Mouse (Mus musculus): ENCODE measurements around the gene Fau. TPM values are rescaled to one million over a fixed set of nuclear protein-coding genes. Genes with fewer than 3 reads are reported as not detected.
A peak's percentile ranks its signal among the peaks of the same experiment; 100 is the strongest.

Fau gene
- total RNA-seq, 2 experiments from 2014 or later = 425 to 500 TPM

DNA sequence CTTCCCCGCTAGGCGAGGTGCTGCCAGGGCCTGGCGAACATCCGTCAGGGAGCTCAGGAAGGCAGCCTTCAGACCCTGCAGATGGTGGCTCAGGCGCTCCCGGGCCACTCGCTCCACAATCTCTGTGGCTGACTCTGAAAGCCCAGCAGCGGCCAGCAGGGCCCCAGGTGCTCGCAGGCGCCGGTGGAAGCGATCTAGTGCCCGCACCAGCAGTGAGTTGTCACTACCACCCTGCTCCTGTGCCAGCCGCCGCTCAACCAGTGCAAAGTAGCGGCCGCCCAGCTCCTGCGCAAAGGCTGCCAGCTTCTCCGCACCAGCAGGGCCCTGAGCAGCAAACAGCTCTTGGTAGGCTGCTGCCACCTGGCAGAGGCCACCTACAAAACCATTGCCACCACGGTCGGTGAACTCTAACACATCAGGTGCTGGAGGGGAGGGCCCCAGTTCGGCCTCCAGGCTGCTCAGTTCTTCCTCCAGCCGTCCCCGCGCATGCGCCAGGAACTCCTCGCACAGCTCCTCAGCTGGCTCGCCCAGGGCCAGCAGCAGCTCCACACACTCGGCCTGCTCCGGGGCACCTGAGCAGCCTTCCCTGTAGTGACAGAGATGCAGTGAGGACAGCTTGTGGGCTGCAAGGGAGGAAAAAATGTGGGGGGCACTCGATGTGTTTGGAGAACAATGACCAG is 13.1 kb downstream of the Fau start:
- DNase-seq (ENCODE audit: low spot score) = no peak

DNA sequence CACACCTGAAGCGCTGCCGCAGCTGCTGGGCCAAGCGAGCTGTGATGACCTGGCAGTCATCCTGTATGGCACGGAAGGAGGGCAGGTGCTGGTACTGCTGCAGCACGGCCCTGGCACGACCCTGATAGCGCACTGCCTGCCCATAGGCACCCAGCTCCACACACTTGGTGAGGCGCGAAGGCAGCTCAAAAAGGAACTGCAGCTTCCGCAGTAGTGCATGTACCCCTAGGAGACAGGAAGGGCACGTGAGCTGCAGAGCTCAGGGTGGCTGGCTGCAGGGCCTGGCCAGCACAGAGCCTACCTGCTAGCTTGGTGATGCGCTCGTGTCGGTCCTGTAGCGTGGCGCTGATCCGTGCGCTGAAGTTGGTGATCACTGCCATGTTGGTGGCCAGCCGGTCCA is 13.6 kb downstream of the Fau start:
- DNase-seq (ENCODE audit: low spot score) = no peak

DNA sequence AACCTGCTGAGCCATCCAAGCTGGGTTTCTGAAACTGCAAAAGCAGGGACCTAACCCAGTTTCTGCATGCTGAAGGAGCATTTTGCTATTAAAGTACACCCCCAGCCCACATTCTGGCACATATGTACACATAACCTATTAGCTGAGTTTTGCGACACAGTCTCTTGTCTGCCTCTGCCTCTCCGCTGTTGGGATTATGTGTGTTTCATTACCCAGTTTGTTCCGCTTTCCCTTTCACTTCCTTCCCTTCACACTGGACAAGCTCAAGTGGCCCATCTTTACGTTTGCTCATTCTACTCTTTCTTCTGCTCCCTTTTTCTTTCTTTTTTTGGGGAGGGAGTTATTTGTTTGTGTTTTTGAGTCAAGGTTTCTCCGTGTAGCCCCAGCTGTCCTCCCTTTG is 16.2 kb downstream of the Fau start:
- DNase-seq (ENCODE audit: low spot score) = no peak

DNA sequence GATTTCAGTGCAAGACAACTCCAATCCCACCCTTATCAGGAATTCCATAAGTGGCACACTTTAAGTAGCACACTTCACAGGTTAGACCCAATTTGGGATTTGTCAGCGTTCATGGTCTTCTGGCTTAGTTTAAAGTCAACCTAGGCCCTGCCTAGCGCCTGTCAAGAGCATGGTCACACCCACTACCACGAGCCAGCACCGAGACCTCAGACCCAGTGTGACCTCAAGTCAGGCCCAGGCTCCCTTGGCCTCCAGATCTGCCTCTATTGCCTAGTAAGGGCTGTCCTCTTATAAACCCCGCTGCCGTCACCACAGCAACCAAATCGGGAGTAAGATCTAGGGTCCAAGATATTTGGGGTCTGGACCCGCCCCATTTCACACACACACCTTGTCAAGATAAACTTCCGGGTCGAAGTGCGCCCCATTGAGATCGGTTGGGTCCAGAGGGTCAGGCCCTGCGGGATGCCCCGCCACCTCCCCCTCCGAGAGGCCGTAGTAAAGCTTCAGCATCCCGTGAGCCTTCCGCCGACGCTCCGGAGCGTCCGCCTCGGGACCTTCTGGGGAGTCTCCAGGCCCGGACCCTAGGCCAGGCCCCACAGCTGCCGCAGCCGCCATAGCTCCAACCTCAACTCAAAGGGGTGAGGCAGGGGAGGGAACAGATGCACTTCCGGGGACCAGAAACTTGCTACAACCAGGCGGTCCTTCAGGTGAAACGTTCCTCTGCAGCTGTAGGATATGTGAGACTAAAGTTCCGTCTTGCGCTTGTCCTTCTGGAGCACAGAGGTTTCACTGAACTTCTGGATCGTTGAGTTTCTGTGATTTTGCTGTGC is 19.1 kb downstream of the Fau start, which contains the start of gene Vps51:
TSS of gene Vps51 (minus strand) at position 668 of the 830 bp plus-strand sequence.
- DNase-seq (ENCODE audit: low spot score) = peak; percentile 90

DNA sequence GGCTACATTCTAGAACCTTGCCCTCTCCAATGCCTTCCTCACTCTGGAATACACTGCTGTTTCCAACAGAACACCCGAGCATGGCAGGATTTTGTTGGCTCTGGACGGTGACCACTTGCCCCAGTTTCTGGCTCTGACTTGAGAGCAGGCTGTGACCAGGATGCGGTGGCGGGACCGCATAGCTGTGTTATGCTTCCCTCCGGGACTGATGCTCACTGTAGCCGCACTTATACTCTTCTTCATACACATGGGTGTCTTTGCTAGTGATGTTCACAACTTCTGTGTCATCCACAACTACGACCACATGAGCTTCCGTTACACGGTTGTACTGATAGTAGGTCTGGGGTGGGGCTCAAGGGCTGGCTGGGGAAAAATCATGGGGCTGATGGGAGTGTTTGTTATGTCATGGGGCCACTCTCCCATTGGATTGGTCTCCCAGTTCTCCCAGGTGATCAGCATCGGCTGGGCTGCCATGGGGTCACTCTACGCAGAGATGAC is 22.4 kb downstream of the Fau start, which contains the start of gene Tmem262:
TSS of gene Tmem262 (plus strand) at position 51 of the 498 bp plus-strand sequence.
- DNase-seq (ENCODE audit: low spot score) = no peak

DNA sequence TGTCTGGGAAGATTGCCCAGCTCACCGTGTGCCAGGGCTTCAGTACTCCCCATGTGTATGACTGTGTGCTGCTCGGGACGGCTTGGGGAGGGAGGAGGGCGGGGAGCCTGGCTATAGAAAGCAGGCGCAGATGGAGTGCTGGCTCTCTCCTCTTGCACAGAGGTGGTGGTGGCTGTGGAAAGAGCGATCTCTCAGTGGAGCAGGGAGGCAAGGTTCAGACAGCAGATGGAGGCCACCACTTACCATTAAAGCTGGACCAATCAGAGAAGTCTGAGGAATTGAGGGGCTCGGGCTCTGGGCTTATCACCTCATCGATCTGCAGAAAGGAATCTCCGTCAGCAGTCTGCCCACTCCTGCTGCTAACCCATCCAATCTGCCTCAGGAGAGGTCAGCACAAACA is 24.5 kb downstream of the Fau start, which contains the start of gene Gm28374:
TSS of gene Gm28374 (minus strand) at position 101 of the 400 bp plus-strand sequence.
- DNase-seq (ENCODE audit: low spot score) = no peak

DNA sequence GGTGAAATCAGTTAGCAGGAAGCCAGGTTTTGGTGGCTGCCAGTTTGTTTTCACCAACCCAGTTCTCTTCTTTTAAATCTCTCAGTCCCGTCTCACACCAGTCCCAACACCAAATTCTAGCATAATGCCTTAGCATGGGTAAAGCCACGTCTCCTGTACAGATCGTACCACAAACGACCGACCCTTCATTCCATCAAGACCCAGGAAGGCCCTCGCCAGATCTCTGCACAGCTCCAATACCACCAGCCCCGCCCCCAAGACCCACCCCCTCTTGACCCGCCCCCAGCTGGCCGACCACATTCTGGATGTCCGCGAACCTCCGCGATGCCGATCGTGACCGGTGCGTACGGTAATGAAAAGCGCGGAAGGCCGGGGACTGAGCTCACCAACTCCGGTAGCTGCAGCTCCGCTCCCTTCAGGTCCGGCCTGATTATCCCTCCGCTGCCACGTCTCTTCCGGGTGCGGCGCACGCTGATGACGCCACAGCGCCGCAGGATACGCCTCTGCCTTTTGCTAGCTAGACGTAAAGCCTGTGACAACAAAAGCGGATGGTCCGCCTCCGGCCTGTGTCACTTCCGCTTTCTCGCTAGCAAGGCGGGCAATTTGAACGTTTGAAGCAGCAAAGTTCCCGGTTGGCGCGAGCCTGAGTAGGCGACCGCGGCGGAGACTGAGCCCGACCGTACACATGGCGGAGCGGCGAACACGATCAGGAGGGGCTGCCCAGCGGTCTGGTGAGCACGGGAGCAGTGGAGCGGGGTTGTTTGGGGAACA is 27.0 kb downstream of the Fau start, which contains the start of the genes Zfpl1 and Cdca5:
TSS of gene Zfpl1 (minus strand) at position 479 of the 771 bp plus-strand sequence.
TSS of gene Cdca5 (plus strand) at position 506 of the 771 bp plus-strand sequence.
- DNase-seq (ENCODE audit: low spot score) = peak; percentile 96

DNA sequence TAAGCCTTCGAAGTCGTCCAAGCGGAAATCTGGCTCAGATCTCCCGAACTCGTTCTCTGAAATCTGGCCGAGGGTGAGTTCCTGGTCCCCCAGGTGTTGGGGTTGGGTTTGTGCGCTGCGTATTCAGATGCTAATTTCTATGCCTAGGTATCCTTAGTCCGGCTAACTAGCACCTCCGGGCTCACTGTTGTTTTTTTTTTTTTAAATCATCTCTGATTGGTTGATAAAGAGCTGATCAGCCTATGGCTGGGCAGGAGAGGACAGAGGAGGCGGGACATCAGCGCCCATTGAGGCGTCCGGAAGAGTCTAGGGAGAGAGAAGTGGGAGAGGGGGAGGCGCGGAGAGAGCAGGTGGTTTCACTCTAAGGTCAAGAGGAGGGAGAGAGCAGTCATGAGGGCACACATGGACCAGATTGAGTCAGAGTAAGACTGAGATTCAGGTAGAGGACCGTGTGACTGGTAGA is 27.8 kb downstream of the Fau start:
- DNase-seq (ENCODE audit: low spot score) = no peak

DNA sequence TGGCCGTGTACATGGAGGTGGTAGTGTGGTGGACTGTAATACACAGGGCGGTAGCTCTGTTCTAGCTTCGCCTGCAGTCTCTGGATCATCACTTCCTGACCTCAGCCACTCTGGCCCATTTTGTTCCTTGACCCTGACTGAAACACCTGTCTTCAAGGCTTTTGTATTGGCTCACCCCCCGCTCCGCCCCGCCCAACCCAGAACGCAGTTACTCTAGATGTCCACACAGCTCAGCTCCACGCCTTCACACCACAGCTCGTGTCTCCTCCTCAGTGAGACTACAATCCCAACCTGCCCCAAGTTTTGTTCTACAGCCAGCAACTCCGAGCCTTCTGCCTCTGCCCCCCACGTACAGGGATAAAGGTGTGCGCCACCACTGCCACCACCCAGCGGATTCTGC is 31.2 kb downstream of the Fau start:
- DNase-seq (ENCODE audit: low spot score) = no peak

DNA sequence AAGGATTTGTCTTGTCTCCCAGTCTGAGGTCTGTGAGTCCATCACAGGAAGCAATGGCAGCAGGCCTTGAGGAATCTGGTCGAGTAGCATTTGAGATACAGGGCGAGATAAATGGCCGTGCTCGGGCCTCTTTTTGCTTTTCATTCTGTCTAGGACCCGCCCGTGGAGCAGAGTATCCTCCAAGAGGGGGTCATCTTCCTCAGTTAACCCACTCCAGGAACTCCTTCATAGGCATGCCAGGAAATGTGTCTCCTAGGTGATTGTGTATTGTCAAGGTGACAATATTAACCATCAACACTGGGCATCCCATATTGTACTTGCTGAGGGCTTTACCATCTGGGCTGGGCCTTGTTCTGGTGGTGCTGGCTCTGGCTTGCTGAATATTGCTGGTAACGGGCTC is 36.5 kb downstream of the Fau start, which contains the start of gene AC131692.1:
TSS of gene AC131692.1 (plus strand) at position 301 of the 400 bp plus-strand sequence.
- DNase-seq (ENCODE audit: low spot score) = no peak

DNA sequence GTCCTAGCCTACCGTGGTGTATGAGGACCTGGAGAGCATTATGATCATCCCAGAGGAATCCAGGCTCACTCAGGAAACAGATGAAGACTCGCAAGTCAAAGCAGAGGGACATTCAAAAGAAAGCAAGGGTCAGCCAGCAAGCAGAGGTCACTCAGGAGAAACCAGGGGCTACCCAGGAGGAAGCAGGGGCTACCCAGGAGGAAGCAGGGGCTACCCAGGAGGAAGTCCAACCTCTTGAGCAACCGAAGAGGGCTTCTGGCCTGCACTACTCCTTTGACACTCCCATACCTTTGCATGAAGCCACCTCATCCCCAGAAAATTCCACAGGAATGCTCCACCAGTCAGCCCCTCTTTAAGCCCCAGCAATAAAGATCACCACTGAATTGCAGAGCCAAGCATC is 40.2 kb downstream of the Fau start:
- no peak for DNase-seq (ENCODE audit: low spot score)

DNA sequence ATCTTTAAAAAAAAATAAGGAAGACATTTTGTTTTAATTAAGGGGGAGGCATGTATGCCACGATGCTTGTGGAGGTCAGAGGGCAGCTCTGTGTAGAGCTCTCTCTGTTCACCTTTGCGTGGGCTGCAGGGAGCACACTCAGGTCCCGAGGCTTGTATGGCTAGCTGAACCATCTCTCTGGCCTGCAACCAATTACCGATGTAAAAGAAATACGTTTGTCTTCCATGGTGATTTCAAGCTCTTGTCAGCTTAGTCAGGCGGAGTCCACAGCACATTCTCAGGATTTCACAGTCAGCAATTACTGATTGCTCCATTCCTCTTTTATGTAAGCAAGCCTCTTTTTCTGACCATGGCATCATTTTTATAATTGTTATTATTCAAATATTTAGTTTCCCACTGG is 43.5 kb downstream of the Fau start:
- DNase-seq (ENCODE audit: low spot score) = no peak

DNA sequence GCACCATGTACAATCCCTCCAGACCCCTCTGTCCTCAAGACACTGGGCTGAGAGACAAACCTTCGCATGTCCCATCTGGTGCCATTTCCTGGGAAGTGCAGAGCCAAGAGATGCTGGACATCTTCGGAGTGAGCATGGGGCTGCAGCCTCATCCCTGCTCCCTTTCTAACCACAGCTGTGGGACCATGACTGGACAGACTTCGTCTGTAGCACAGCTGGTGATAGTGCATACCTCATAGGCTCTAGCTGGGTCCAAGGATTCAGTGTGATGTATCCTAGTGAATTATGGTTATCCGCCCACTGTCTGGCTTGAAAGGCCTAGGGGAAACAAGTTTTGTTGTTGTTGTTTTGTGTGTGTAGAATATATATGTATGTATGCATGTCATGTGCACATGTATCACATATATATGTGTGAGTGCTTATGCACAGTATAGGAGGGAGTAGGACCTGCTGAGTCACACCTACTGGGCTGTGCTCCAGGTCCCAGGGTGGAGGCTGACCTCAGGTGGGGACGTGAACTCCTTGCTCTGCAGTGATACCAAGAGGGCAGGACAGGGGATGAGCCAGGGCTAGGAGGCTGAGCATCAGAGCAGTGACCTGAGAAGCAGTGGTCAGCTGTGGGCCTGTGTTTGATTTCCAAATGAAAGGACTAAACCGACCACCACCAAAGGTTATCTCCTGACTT is 44.7 kb downstream of the Fau start:
- DNase-seq (ENCODE audit: low spot score) = no peak

DNA sequence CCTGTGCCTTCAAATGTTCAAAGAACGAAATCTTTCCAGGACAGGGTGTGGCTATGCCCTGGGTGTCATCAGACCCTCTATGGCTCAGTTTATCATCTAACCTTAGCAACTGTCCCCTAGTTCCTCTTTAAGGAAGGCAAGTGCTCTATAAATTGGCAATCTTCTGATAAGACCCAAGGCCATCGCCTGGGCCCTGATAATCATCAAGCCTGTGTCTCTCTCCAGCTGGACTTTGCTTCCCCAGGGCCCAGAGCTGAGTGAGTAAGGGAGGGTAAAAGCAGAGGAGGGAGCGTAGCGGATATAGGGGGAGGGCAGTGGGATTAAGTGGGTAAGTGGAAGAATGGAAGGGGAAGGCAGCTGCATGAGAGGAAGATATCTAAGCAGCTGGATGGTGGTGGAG is 46.8 kb downstream of the Fau start:
- DNase-seq (ENCODE audit: low spot score) = no peak

DNA sequence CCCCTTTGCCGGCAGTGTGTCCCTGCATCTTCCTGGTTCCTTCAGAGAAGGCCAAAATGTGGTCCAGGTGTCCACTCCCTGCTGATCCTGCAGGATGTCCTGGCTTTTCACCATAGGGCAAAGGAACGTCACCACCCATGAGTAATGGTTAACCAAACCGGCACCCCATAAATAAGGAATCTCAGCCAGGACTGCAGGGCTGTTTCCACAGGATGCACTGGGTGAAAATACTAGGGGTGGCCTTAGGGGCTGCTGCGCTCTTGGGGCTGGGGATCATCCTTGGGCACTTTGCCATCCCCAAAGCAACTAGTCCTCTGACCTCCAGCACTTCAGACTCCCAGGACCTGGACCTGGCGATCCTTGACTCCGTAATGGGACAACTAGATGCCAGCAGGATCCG is 47.9 kb downstream of the Fau start, which contains the start of gene Naaladl1:
TSS of gene Naaladl1 (plus strand) at position 197 of the 400 bp plus-strand sequence.
- DNase-seq (ENCODE audit: low spot score) = no peak

Small RNA genes within 50 kb of the gene (microRNA-seq; reads per million reads assigned to microRNA genes)
- 5.1 reads per million, percentile 10 among the genes with 10 or more reads in this experiment for gene Mir6988

Other genes starting within 250 kb of the Fau start
- gene Frmd8, start 182.6 kb upstream of the Fau start, total RNA-seq (2021) = 1 to 10 TPM; 2.9 to 3.2 TPM
- under 1 TPM; 0.59 to 0.90 TPM for gene Slc25a45, start 180.0 kb upstream of the Fau start, total RNA-seq (2021)
- under 1 TPM; 0.21 TPM for gene Tigd3, start 163.7 kb upstream of the Fau start, total RNA-seq (2021)
- gene Dpf2, start 144.8 kb upstream of the Fau start, total RNA-seq (2021) = 10 to 100 TPM; 76.3 to 85.1 TPM
- 10 to 100 TPM in 1 of 2 experiments, 1 to 10 TPM in 1; 8.9 to 11.2 TPM for gene Cdc42ep2, start 133.0 kb upstream of the Fau start, total RNA-seq (2021)
- 1 to 10 TPM; 6.2 to 8.7 TPM for gene Pola2, start 93.6 kb upstream of the Fau start, total RNA-seq (2021)
- not detected for gene Slc22a20, start 71.7 kb upstream of the Fau start, total RNA-seq (2021)
- gene Capn1, start 41.9 kb upstream of the Fau start, total RNA-seq (2021) = 10 to 100 TPM; 89.8 to 91.1 TPM
- 10 to 100 TPM; 18.4 to 20.5 TPM for gene Syvn1, start 11.3 kb upstream of the Fau start, total RNA-seq (2021)
- gene Mrpl49, start 59 bp upstream of the Fau start, total RNA-seq (2021) = 10 to 100 TPM; 27.5 to 29.3 TPM
- 10 to 100 TPM in 1 of 2 experiments, 1 to 10 TPM in 1; 9.5 to 10.2 TPM for gene Znhit2, start 3.3 kb downstream of the Fau start, total RNA-seq (2021)
- 1 to 10 TPM; 5.9 to 6.2 TPM for gene Tm7sf2, start 10.5 kb downstream of the Fau start, total RNA-seq (2021)
- 10 to 100 TPM; 17.5 to 23.8 TPM for gene Vps51, start 19.4 kb downstream of the Fau start, total RNA-seq (2021)
- not detected for gene Tmem262, start 22.2 kb downstream of the Fau start, total RNA-seq (2021)
- gene Gm28374, start 24.4 kb downstream of the Fau start, total RNA-seq (2021) = not detected
- gene Zfpl1, start 27.1 kb downstream of the Fau start, total RNA-seq (2021) = 10 to 100 TPM; 13.5 to 14.8 TPM
- not detected for gene Cdca5, start 27.1 kb downstream of the Fau start, total RNA-seq (2021)
- gene AC131692.1, start 36.6 kb downstream of the Fau start, total RNA-seq (2021) = not detected
- gene Naaladl1, start 47.9 kb downstream of the Fau start, total RNA-seq (2021) = not detected
- 1 to 10 TPM; 8.6 to 9.7 TPM for gene Sac3d1, start 60.8 kb downstream of the Fau start, total RNA-seq (2021)
- 10 to 100 TPM in 1 of 2 experiments, 1 to 10 TPM in 1; 9.7 to 10.9 TPM for gene Snx15, start 70.5 kb downstream of the Fau start, total RNA-seq (2021)
- under 1 TPM; 0.37 to 0.43 TPM for gene Batf2, start 83.1 kb downstream of the Fau start, total RNA-seq (2021)
- gene Arl2, start 83.7 kb downstream of the Fau start, total RNA-seq (2021) = 10 to 100 TPM; 73.7 to 73.9 TPM
- not detected for gene Majin, start 126.5 kb downstream of the Fau start, total RNA-seq (2021)
- not detected for gene Gpha2, start 168.5 kb downstream of the Fau start, total RNA-seq (2021)
- gene Ppp2r5b, start 178.0 kb downstream of the Fau start, total RNA-seq (2021) = 10 to 100 TPM; 34.9 to 38.2 TPM
- 10 to 100 TPM; 16.7 to 20.0 TPM for gene Atg2a, start 183.8 kb downstream of the Fau start, total RNA-seq (2021)
- 10 to 100 TPM; 30.2 to 40.3 TPM for gene Ehd1, start 218.9 kb downstream of the Fau start, total RNA-seq (2021)
- 1 to 10 TPM; 6.4 to 8.8 TPM for gene Cdc42bpg, start 248.6 kb downstream of the Fau start, total RNA-seq (2021)